Mouse (Mus musculus) limb, embryonic 14.5 days (tissue): ENCODE results near the gene Atp1a1. TPM values are rescaled to one million over a fixed set of nuclear protein-coding genes. Genes with fewer than 3 reads are reported as not detected.

Experiments
- ATAC-seq: fragments of 200-750 bp; cut with Nextera tagmentation; 2 replicates; pipeline ENCODE4 v1.8.0; 2017; ENCODE audit warnings: low read depth, moderate number of reproducible peaks, moderate TSS enrichment; ENCODE audit not compliant: low FRiP score
- DNase-seq: peaks from one replicate; pipeline ENCODE4 v3.0.0-alpha.2; 2015; ENCODE audit warnings: low spot score
- H3K27ac ChIP-seq: fragments of 300-500 bp; sonication (generic); replicated peaks from 2 replicates; pipeline ENCODE4 v1.5.1; 2014; ENCODE audit warnings: low read depth, mild to moderate bottlenecking, low read length, moderate library complexity, mixed read lengths
- H3K27me3 ChIP-seq: fragments of 300-500 bp; sonication (generic); 2 replicates; pipeline ENCODE4 v1.6.1; 2014; ENCODE audit warnings: low read length, mixed read lengths; ENCODE audit not compliant: control insufficient read depth, insufficient read depth
- H3K36me3 ChIP-seq: fragments of 300-500 bp; sonication (generic); 2 replicates; pipeline ENCODE4 v1.6.1; 2014; ENCODE audit warnings: mild to moderate bottlenecking, low read length, moderate library complexity, mixed read lengths; ENCODE audit not compliant: control insufficient read depth, insufficient read depth
- H3K4me1 ChIP-seq: fragments of 300-500 bp; sonication (generic); 2 replicates; pipeline ENCODE4 v1.6.1; 2014; ENCODE audit warnings: antibody characterized with exemption, low read length, mixed read lengths; ENCODE audit not compliant: control insufficient read depth, insufficient read depth
- H3K4me2 ChIP-seq: fragments of 300-500 bp; sonication (generic); replicated peaks from 2 replicates; pipeline ENCODE4 v1.6.1; 2014; ENCODE audit warnings: low read depth, mild to moderate bottlenecking, low read length, moderate library complexity; ENCODE audit not compliant: severe bottlenecking
- H3K4me3 ChIP-seq: fragments of 300-500 bp; sonication (generic); replicated peaks from 2 replicates; pipeline ENCODE4 v1.5.1; 2014; ENCODE audit warnings: low read length
- H3K9ac ChIP-seq: fragments of 300-500 bp; sonication (generic); 2 replicates; pipeline ENCODE4 v1.6.1; 2014; ENCODE audit warnings: mild to moderate bottlenecking, low read depth, low read length, moderate library complexity; ENCODE audit not compliant: severe bottlenecking
- H3K9me3 ChIP-seq: fragments of 300-500 bp; sonication (generic); 2 replicates; pipeline ENCODE4 v1.6.1; 2016; ENCODE audit warnings: low read length; ENCODE audit not compliant: control insufficient read depth
- POLR2A ChIP-seq: fragments of 200-500 bp; IDR thresholded peaks from 2 replicates; pipeline ENCODE4 v1.8.0; 2012; ENCODE audit warnings: inconsistent platforms, mild to moderate bottlenecking, moderate library complexity, borderline replicate concordance; ENCODE audit not compliant: insufficient read depth, insufficient read length; ENCODE audit errors: extremely low read depth
- WGBS: fragments of 180-500 bp; shearing (Covaris S2); extraction: QIAGEN DNeasy Blood & Tissue Kit; methylation state at CpG from one replicate; pipeline ENCODE4 v1.1.7; 2014; 5-methylcytosine and 5-hydroxymethylcytosine counted together
- polyA plus RNA-seq, 2 experiments: library from polyadenylated mRNA; depleted of rRNA in 1 of 2; stranded (reverse) in 1 of 2; unstranded in 1 of 2; fragments of >200 nt; fragmentation: Nextera tagmentation in 1 of 2; extraction: Ambion mirVana in 1 of 2; gene quantifications; 2 replicates each; pipeline versions ENCODE4 v1.2.1 to v1.2.3; 2012 to 2014

Atp1a1 gene
- polyA plus RNA-seq, 2 experiments = 129 to 157 TPM

GRCm38 (mm10) chr3:101605291-101605690, 807 bp upstream of the Atp1a1 start:
- peak overlapping the region; percentile 97 for H3K4me3 ChIP-seq
- H3K9me3 ChIP-seq = no peaks in the 10 kb centered on the region
- H3K9ac ChIP-seq = no peak overlapping the region
- no peak overlapping the region for H3K27ac ChIP-seq
- H3K4me2 ChIP-seq = peak overlapping the region; percentile 78
- H3K36me3 ChIP-seq = no peaks in the 10 kb centered on the region
- H3K27me3 ChIP-seq = peaks cover 7% of the 10 kb centered on the region; the same call in 1 of the 2 replicates
- no peak for TF ChIP-seq POLR2A
- ATAC-seq (no peak), DNase-seq (no peak)
- H3K4me1 ChIP-seq = peaks cover 40% of the 10 kb centered on the region
- 19% methylated on average over 5 of the region's 5 CpGs for WGBS

DNA sequence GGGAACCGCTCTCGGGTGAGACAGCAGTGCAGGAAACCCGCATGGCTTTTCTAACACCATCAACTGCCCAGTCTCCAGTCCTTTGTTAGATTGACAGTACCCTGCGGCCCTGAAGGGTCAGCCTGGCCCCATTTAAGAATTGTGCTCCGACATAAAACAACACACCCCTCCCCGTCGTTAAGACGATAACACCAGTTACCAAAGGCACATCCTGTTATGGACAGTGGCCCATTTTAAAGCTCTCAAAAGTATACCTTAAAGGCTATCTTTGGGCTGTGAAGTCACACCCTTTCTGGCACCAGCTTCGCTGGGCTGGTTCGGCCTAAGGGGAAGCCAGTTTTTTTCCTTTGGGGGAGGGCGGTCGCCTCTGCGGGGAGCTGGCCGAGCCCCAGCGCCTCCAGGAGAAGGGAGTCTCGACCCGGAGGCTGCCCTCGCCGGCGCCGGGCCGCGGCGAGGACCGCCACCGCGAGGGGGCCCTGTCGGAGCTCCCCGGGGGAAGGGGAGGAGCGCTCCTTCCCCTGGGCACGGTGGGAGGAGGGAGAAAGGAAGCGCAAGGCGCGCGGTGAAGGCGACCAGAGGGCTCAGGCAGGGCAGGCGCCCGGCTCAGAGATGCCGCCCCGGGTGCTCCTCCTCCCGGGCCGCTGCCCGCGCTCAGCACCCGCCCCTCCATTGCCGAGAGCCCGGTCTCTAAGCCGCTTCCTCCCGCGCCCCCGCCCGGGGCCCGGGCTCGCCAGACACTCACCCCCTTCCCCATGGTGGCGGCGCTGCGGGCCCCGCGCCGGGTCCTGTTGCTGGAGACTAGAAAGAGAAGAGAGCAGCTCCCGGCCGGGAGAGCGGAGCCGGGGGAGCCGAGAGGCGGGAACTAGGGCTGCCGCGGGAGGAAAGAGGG, 579 bp downstream of the Atp1a1 start:
- peak; percentile 56 for ATAC-seq
- 2% methylated on average over 44 of the region's 68 CpGs for WGBS
- 0 out of 2 replicates have a peak, but pooled peaks have one; percentile 33 for TF ChIP-seq POLR2A
- peak; percentile 51 for DNase-seq
- H3K4me3 ChIP-seq = peak overlapping the region; percentile 97
- no peaks in the 10 kb centered on the region for H3K9me3 ChIP-seq
- H3K4me1 ChIP-seq = peaks cover 53% of the 10 kb centered on the region
- H3K36me3 ChIP-seq = no peaks in the 10 kb centered on the region
- H3K27me3 ChIP-seq = peaks cover 7% of the 10 kb centered on the region; the same call in 1 of the 2 replicates
- H3K9ac ChIP-seq = peak overlapping the region; percentile 95
- H3K27ac ChIP-seq = peak overlapping the region; percentile 98
- H3K4me2 ChIP-seq = peak overlapping the region; percentile 78

- H3K27ac ChIP-seq = peak overlapping the region; percentile 98; the same call in 1 of the 2 replicates
- ATAC-seq (no peak), DNase-seq (no peak)
- peak overlapping the region; percentile 95 for H3K9ac ChIP-seq
- TF ChIP-seq POLR2A = no peak
- H3K9me3 ChIP-seq = no peaks in the 10 kb centered on the region
- H3K27me3 ChIP-seq = peaks cover 7% of the 10 kb centered on the region; the same call in 1 of the 2 replicates
- H3K4me2 ChIP-seq = peak overlapping the region; percentile 78
- peak overlapping the region; percentile 97 for H3K4me3 ChIP-seq
- H3K4me1 ChIP-seq = peaks cover 61% of the 10 kb centered on the region
- 34% methylated on average over 7 of the region's 7 CpGs for WGBS
- no peaks in the 10 kb centered on the region for H3K36me3 ChIP-seq
These were observed 1.3 kb downstream of the Atp1a1 start for GRCm38 (mm10) chr3:101603194-101603593.

- H3K4me1 ChIP-seq = peaks cover 63% of the 10 kb centered on the region
- H3K36me3 ChIP-seq = no peaks in the 10 kb centered on the region; the same call in 1 of the 2 replicates
- H3K4me2 ChIP-seq = peak overlapping the region; percentile 78
- no peaks in the 10 kb centered on the region for H3K9me3 ChIP-seq
- ATAC-seq (no peak), DNase-seq (no peak)
- TF ChIP-seq POLR2A = no peak
- H3K27ac ChIP-seq = no peak overlapping the region
- H3K27me3 ChIP-seq = peaks cover 7% of the 10 kb centered on the region; the same call in 1 of the 2 replicates
- H3K9ac ChIP-seq = no peak overlapping the region
- peak overlapping the region; percentile 97 for H3K4me3 ChIP-seq
- 61% methylated on average over 4 of the region's 4 CpGs for WGBS
These were observed 1.9 kb downstream of the Atp1a1 start for GRCm38 (mm10) chr3:101602511-101603055.

DNA sequence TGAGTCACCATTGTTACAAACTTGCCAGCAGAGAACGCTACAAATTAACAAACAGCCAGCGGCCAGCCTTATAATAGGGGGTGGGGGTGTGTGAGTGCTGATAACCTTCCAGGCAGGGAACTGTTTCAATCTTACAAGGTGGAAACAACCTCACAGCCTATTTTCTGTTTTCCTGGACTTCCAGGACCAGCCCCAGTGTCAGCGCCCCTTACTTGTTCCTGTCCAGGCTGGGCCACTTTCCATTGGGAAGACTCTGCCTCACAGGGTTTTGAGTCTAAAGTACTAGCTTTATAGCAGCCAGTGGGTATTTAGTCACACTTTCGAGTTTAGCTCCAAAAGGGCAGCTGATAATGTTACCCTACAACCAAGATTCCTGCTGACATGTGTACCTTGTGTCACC, 2.8 kb downstream of the Atp1a1 start:
- no peak for DNase-seq
- WGBS = 42% methylated on average over 4 of the region's 4 CpGs
- H3K36me3 ChIP-seq = no peaks in the 10 kb centered on the region; the same call in 1 of the 2 replicates
- ATAC-seq = no peak
- no peak overlapping the region for H3K27ac ChIP-seq
- H3K4me1 ChIP-seq = peaks cover 71% of the 10 kb centered on the region
- TF ChIP-seq POLR2A = no peak
- no peaks in the 10 kb centered on the region for H3K9me3 ChIP-seq
- no peak overlapping the region for H3K4me3 ChIP-seq
- H3K9ac ChIP-seq = no peak overlapping the region
- H3K4me2 ChIP-seq = peak overlapping the region; percentile 13; the same call in 1 of the 2 replicates
- peaks cover 7% of the 10 kb centered on the region; the same call in 1 of the 2 replicates for H3K27me3 ChIP-seq
